Mouse (Mus musculus) hindbrain, embryonic 16.5 days (tissue): ENCODE measurements around the gene Gipc2. TPM values are rescaled to one million over a fixed set of nuclear protein-coding genes. Genes with fewer than 3 reads are reported as not detected.
A peak's percentile ranks its signal among the peaks of the same experiment; 100 is the strongest.

Experiments
- ATAC-seq: fragments of 200-750 bp; cut with Nextera tagmentation; 2 replicates; pipeline ENCODE4 v1.8.0; 2017; ENCODE audit warnings: moderate TSS enrichment, moderate library complexity
- H3K27ac ChIP-seq: fragments of 300-500 bp; sonication (generic); 2 replicates; pipeline ENCODE4 v1.5.1; 2014; ENCODE audit warnings: low read depth, mild to moderate bottlenecking, control low read depth, low read length, moderate library complexity
- H3K27me3 ChIP-seq: fragments of 300-500 bp; sonication (generic); replicated peaks from 2 replicates; pipeline ENCODE4 v1.6.1; 2014; ENCODE audit warnings: low read length; ENCODE audit not compliant: control insufficient read depth, insufficient read depth
- H3K36me3 ChIP-seq: fragments of 300-500 bp; sonication (generic); 2 replicates; pipeline ENCODE4 v1.6.1; 2014; ENCODE audit warnings: mild to moderate bottlenecking, low read length, moderate library complexity, mixed read lengths; ENCODE audit not compliant: control insufficient read depth, insufficient read depth
- H3K4me1 ChIP-seq: fragments of 300-500 bp; sonication (generic); 2 replicates; pipeline ENCODE4 v1.6.1; 2014; ENCODE audit warnings: low read depth, low read length; ENCODE audit not compliant: control insufficient read depth, insufficient read depth
- H3K4me2 ChIP-seq: fragments of 300-500 bp; sonication (generic); 2 replicates; pipeline ENCODE4 v1.6.1; 2014; ENCODE audit warnings: mild to moderate bottlenecking, low read length, control low read depth, moderate library complexity
- H3K4me3 ChIP-seq: fragments of 300-500 bp; sonication (generic); 2 replicates; pipeline ENCODE4 v1.5.1; 2014; ENCODE audit warnings: mild to moderate bottlenecking, low read length, control low read depth, moderate library complexity
- H3K9ac ChIP-seq: fragments of 300-500 bp; sonication (generic); 2 replicates; pipeline ENCODE4 v1.6.1; 2014; ENCODE audit warnings: low read depth, mild to moderate bottlenecking, control low read depth, low read length, moderate library complexity
- H3K9me3 ChIP-seq: fragments of 300-500 bp; sonication (generic); 2 replicates; pipeline ENCODE4 v1.6.1; 2014; ENCODE audit warnings: mild to moderate bottlenecking, low read length, moderate library complexity; ENCODE audit not compliant: control insufficient read depth
- WGBS: fragments of 180-500 bp; shearing (Covaris S2); extraction: QIAGEN DNeasy Blood & Tissue Kit; methylation state at CpG from one replicate; pipeline ENCODE4 v1.1.7; 2014; 5-methylcytosine and 5-hydroxymethylcytosine counted together
- polyA plus RNA-seq: library from polyadenylated mRNA; unstranded; fragments of >200 nt; fragmentation: Nextera tagmentation; extraction: Ambion mirVana; gene quantifications from 2 replicates; pipeline ENCODE4 v1.2.1, GENCODE M21; 2015

Gipc2 gene
- polyA plus RNA-seq, 1 experiment from 2014 or later = 11.9 TPM

DNA sequence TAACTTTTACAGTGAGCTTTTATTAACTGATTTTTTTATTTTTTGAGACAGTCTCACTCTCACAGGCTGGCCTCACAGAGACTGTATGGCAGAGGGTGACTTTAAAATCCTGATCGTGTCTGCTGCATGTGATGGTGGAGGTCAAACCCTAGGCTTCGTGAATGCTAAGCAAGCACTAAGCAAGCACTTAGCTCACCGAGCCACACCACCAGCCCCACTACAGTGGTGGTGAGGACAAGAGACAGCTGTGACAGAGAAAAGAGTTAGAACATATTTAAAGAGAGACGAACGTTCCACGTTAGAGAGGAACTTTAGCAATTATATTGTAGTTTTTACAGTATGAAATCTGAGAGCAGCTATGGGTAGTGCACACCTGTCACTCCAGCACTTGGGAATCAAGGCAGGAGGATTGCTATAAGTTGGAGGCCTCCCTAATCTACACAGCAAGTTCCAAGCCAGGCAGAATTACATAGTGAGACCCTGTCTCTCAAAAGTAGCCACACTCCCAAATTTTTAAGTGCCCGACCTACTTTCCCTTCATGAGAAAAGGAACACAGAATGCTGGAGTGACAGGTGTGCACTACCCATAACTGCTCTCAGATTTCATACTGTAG lies 6.4 kb upstream of the Gipc2 start:
- H3K4me2 ChIP-seq = no peak overlapping the region
- no peaks in the 10 kb centered on the region for H3K9me3 ChIP-seq
- no peak overlapping the region for H3K4me3 ChIP-seq
- WGBS = 89% methylated on average over 7 of the region's 7 CpGs
- H3K9ac ChIP-seq = no peak overlapping the region
- no peak for ATAC-seq
- no peaks in the 10 kb centered on the region for H3K27me3 ChIP-seq
- no peak overlapping the region for H3K27ac ChIP-seq
- H3K4me1 ChIP-seq = no peaks in the 10 kb centered on the region
- H3K36me3 ChIP-seq = no peaks in the 10 kb centered on the region

- no peak overlapping the region for H3K4me2 ChIP-seq
- WGBS = 77% methylated on average over 7 of the region's 7 CpGs
- no peak overlapping the region for H3K27ac ChIP-seq
- H3K36me3 ChIP-seq = no peaks in the 10 kb centered on the region
- H3K9me3 ChIP-seq = no peaks in the 10 kb centered on the region
- H3K9ac ChIP-seq = no peak overlapping the region
- H3K4me3 ChIP-seq = no peak overlapping the region
- no peaks in the 10 kb centered on the region for H3K27me3 ChIP-seq
- ATAC-seq = no peak
- H3K4me1 ChIP-seq = no peaks in the 10 kb centered on the region; the same call in 1 of the 2 replicates
Measured at GRCm38 (mm10) chr3:152171862-152172261, 5.8 kb upstream of the Gipc2 start.

DNA sequence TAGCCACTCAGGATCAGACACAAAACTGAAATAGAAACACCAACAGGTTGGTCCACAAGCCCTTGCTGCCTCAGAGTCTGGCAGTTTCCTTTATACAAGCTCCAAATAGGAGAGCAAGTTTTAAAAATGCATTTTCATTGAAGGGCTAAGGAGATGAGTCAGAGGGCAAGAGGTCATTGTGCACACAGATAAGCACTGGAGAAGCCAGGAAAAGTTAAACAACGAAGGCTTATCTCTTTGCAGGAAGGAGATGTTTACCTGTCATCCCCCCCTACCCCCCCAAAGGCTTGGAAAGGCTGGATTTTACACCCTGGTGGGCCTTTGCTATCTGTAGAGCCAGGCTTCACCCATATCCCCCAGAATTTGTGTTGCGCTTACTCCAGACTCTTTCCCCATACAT lies 5.2 kb upstream of the Gipc2 start:
- Histone ChIP-seq H3K4me2 (no peak overlapping the region), H3K27ac (no peak overlapping the region), H3K9me3 (no peaks in the 10 kb centered on the region), H3K36me3 (no peaks in the 10 kb centered on the region), H3K9ac (no peak overlapping the region), H3K27me3 (no peaks in the 10 kb centered on the region), H3K4me1 (no peaks in the 10 kb centered on the region; the same call in 1 of the 2 replicates), H3K4me3 (no peak overlapping the region)
- no peak for ATAC-seq
- 95% methylated on average over 2 of the region's 2 CpGs for WGBS

GRCm38 (mm10) chr3:152170407-152170806 lies 4.4 kb upstream of the Gipc2 start:
- H3K27ac ChIP-seq = no peak overlapping the region
- peaks cover 3% of the 10 kb centered on the region; the same call in 1 of the 2 replicates for H3K4me1 ChIP-seq
- H3K36me3 ChIP-seq = no peaks in the 10 kb centered on the region
- H3K9me3 ChIP-seq = no peaks in the 10 kb centered on the region
- H3K4me3 ChIP-seq = no peak overlapping the region
- no peaks in the 10 kb centered on the region for H3K27me3 ChIP-seq
- H3K4me2 ChIP-seq = no peak overlapping the region
- H3K9ac ChIP-seq = no peak overlapping the region
- no peak for ATAC-seq
- WGBS = 50% methylated on average over 1 of the region's 1 CpGs

DNA sequence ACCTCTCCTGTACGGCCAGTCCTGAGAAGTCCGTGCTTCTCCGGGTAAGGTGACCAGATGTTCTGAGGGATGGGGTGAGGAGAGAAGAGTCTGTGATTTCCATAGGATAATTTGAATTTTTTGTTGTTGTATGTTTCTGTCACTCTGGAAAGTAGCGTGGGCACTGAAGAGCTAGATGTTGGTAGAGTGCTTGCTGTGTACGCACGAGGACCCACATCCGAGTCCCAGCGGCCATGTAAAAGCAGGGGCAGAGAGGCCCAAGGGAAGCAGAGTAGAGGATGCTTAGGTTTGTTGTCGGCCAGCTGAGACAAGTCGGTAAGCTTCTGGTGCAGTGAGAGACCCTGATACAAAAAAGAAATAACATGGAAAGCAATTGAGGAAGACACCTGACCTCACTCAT lies 2.0 kb upstream of the Gipc2 start:
- no peaks in the 10 kb centered on the region for H3K9me3 ChIP-seq
- no peak overlapping the region for H3K4me3 ChIP-seq
- 91% methylated on average over 10 of the region's 10 CpGs for WGBS
- H3K36me3 ChIP-seq = no peaks in the 10 kb centered on the region
- no peak for ATAC-seq
- H3K4me2 ChIP-seq = no peak overlapping the region
- H3K27me3 ChIP-seq = no peaks in the 10 kb centered on the region
- no peak overlapping the region for H3K27ac ChIP-seq
- peaks cover 5% of the 10 kb centered on the region; the same call in 1 of the 2 replicates for H3K4me1 ChIP-seq
- H3K9ac ChIP-seq = no peak overlapping the region

DNA sequence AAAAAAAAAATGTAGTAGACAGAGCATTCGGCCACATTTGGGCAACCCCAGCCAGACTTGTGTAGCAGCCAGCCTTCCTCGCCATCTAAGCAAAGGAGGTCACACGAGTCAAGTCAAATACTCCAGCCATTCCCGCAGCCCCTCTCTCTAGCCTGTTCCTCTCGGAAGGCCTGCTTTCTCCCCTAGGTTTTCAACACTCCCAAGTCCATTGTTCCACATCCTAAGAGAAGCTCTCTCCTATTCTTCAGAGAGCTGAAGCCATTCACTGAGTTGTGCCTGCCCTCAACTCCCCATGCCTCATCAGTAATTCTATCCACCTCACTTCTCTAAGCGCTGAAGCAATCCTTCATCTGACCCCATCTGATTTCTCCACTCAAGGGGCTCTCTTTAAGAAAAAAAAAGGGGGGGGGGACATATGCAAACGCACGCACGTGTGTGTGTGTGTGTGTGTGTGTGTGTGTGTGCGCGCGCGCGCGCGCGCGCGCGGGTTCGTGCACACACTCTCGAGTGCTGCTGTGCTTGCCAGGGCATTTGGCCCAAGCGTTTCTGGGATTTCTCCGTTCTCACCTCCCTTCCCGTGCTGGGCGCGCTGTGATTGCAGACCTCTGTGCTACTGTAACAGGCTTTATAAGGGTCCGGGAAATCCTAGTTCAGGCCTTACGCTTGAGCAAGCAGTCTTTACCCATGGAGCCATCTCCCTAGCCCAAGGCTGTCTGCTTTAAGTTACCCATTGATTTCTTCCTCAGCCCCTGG lies 845 bp upstream of the Gipc2 start:
- Histone ChIP-seq H3K4me1 (peaks cover 5% of the 10 kb centered on the region; the same call in 1 of the 2 replicates), H3K9ac (peak overlapping the region; percentile 61), H3K27ac (peak overlapping the region; percentile 65), H3K4me2 (peak overlapping the region; percentile 93), H3K4me3 (peak overlapping the region; percentile 69), H3K9me3 (no peaks in the 10 kb centered on the region), H3K36me3 (no peaks in the 10 kb centered on the region), H3K27me3 (no peaks in the 10 kb centered on the region)
- 16% methylated on average over 29 of the region's 29 CpGs for WGBS
- peak; percentile 50 for ATAC-seq

- Histone ChIP-seq H3K36me3 (no peaks in the 10 kb centered on the region), H3K4me3 (peak overlapping the region; percentile 69), H3K9ac (peak overlapping the region; percentile 87), H3K4me2 (peak overlapping the region; percentile 93), H3K4me1 (peaks cover 5% of the 10 kb centered on the region; the same call in 1 of the 2 replicates), H3K9me3 (no peaks in the 10 kb centered on the region), H3K27ac (peak overlapping the region; percentile 86), H3K27me3 (no peaks in the 10 kb centered on the region)
- ATAC-seq = peak; percentile 86
- 1% methylated on average over 52 of the region's 53 CpGs for WGBS
Measured at GRCm38 (mm10) chr3:152165351-152166098, 505 bp downstream of the Gipc2 start.

GRCm38 (mm10) chr3:152165014-152165350 lies 1.0 kb downstream of the Gipc2 start:
- no peaks in the 10 kb centered on the region for H3K27me3 ChIP-seq
- H3K4me3 ChIP-seq = peak overlapping the region; percentile 69
- peak overlapping the region; percentile 87; the same call in 1 of the 2 replicates for H3K9ac ChIP-seq
- ATAC-seq = no peak
- no peaks in the 10 kb centered on the region for H3K9me3 ChIP-seq
- H3K27ac ChIP-seq = no peak overlapping the region
- H3K4me2 ChIP-seq = peak overlapping the region; percentile 93
- H3K36me3 ChIP-seq = no peaks in the 10 kb centered on the region
- WGBS = 21% methylated on average over 9 of the region's 9 CpGs
- peaks cover 5% of the 10 kb centered on the region; the same call in 1 of the 2 replicates for H3K4me1 ChIP-seq

DNA sequence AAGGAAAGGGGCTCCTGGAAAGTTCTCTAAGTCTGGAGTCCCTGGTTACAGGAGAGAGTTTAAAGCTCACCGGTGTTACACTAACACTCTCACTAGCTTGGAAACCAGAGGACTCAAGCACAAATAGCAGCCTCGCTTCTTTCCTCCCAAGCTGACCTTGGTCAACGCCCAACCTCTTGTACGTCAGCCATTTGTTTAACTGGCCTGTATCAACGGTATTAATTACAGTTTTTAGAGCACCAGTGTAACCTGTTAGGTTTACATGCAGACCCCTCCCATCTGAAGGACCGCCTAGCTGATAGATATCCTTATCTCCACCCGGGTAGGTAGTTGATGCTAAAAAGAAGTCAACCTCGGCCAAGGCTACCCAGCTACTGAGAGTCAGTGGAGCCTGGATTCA lies 2.7 kb downstream of the Gipc2 start:
- no peaks in the 10 kb centered on the region for H3K27me3 ChIP-seq
- ATAC-seq = no peak
- H3K4me3 ChIP-seq = no peak overlapping the region
- 90% methylated on average over 8 of the region's 8 CpGs for WGBS
- H3K9ac ChIP-seq = no peak overlapping the region
- H3K9me3 ChIP-seq = no peaks in the 10 kb centered on the region
- H3K4me1 ChIP-seq = peaks cover 5% of the 10 kb centered on the region; the same call in 1 of the 2 replicates
- no peaks in the 10 kb centered on the region for H3K36me3 ChIP-seq
- H3K4me2 ChIP-seq = no peak overlapping the region
- H3K27ac ChIP-seq = no peak overlapping the region
